Mouse (Mus musculus) liver, embryonic 14.5 days (tissue): ENCODE results near the gene Fam173a.

Experiments used
- CTCF ChIP-seq: IDR thresholded peaks from 2 replicates; pipeline ENCODE4 v1.5.1; 2016; ENCODE audit warnings: antibody characterized with exemption, low read depth, control low read depth
- EP300 ChIP-seq: IDR thresholded peaks from 2 replicates; pipeline ENCODE4 v1.6.1; 2016; ENCODE audit warnings: antibody characterized with exemption, low read depth

DNA sequence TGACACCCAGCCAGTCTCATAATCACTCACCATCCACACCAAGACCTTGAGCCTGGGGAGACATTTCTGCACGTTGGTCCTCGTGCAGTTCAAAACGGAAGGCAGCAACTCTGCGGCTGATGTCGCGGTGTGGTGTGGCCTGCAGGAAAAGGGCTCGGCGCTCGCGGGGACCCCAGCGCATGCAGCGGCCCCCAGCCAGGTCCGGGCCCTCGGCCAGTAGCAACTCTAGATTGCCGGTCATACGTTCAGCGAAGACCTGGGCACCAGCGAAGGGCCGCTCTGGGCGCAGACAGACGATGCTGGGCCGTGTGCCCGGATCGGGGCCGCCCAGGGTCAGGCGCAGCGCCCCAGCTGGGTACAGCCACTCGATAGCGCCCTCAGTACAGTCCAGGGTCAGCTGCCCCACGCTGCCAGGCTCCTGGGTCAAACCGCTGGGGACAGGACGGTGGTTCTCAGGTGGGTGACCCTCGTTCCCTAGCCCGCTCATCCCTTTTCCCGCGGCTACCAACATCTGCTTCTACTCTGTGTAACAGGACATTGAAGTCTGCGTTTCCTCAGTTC, 3.6 kb upstream of the Fam173a start:
- TF ChIP-seq CTCF (peak; percentile 11; the same call in 1 of the 2 replicates), EP300 (no peak)
